Mouse (Mus musculus) neural tube, embryonic 10.5 days (tissue): ENCODE measurements at regions not wholly inside any gene's neighbourhood (a gene's known extent, or its start where the extent isn't known, plus 50 kb on each side); places are given as distances from the start of the nearest gene placed in this dataset.
A peak's percentile ranks its signal among the peaks of the same experiment; 100 is the strongest.

ENCODE experiments used
- DNase-seq: peaks from one replicate; pipeline ENCODE4 v3.0.0-alpha.2; 2017; ENCODE audit warnings: low spot score; ENCODE audit errors: extremely low spot score

- DNase-seq = peak; percentile 27
These were observed 52.2 kb upstream of the Foxo6 start for GRCm38 (mm10) chr4:120339371-120339770.

DNA sequence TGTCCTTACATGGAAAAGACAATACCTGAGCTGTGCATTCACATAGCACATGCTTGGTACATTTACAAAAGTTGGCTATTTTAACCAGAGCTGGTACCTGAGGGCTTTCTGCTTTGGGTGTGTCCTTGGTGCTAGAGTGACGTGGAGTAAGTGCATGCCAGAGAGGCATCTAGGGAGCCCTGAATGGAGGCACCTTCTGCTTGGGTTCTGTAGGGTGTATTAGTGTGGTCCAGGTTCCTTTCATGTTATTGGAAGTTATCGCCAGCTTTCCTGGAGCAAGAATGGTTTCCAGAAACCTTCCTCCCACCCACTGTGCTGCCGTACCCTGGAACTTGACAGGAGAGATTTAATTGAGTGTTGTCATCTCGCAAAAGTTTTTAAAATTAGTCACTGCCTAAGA is 53.5 kb upstream of the Foxo6 start:
- no peak for DNase-seq

GRCm38 (mm10) chr4:120341933-120342332 is 54.8 kb upstream of the Foxo6 start:
- no peak for DNase-seq

GRCm38 (mm10) chr4:120342658-120343057 is 55.5 kb upstream of the Foxo6 start:
- DNase-seq = no peak

- no peak for DNase-seq
These were observed 58.7 kb upstream of the Foxo6 start for GRCm38 (mm10) chr4:120345676-120346465.

GRCm38 (mm10) chr4:120349841-120350240 is 55.2 kb upstream of the Scmh1 start:
- no peak for DNase-seq

DNA sequence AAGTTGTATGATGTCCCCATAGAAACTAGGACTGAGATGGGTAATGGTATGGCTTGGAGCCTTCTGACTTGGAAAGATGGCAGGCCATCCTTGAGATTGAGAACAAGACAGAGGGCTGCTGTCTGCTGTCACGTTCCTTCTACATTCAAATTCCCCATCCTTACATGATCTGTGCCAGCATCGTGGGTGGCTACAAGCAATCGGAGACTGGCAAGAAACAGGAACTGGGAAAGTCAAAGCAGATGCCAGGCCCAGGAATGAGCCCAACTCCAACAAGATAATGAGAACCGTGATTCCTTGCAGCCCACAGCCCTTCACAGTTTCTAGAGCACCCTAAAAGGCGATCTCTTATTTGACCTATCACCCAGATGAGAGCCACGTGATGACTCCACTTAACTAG is 51.3 kb upstream of the Scmh1 start:
- no peak for DNase-seq
